Mouse (Mus musculus) stomach, embryonic 16.5 days (tissue): ENCODE data around the gene Celf3. TPM values are rescaled to one million over a fixed set of nuclear protein-coding genes. Genes with fewer than 3 reads are reported as not detected.

ENCODE experiments used
- ATAC-seq: fragments of 200-750 bp; cut with Nextera tagmentation; 2 replicates; pipeline ENCODE4 v1.8.0; 2017; ENCODE audit warnings: moderate number of reproducible peaks, moderate TSS enrichment; ENCODE audit not compliant: insufficient read depth, low FRiP score
- H3K27ac ChIP-seq: fragments of 300-500 bp; sonication (generic); 2 replicates; pipeline ENCODE4 v1.5.1; 2014; ENCODE audit warnings: low read length
- H3K27me3 ChIP-seq: fragments of 300-500 bp; sonication (generic); 2 replicates; pipeline ENCODE4 v1.6.1; 2014; ENCODE audit warnings: low read length, control low read depth, mixed read lengths; ENCODE audit not compliant: control insufficient read depth, insufficient read depth
- H3K36me3 ChIP-seq: fragments of 300-500 bp; sonication (generic); 2 replicates; pipeline ENCODE4 v1.6.1; 2014; ENCODE audit warnings: low read length; ENCODE audit not compliant: control insufficient read depth, insufficient read depth
- H3K4me1 ChIP-seq: fragments of 300-500 bp; sonication (generic); 2 replicates; pipeline ENCODE4 v1.6.1; 2014; ENCODE audit warnings: low read length, control low read depth, mixed read lengths; ENCODE audit not compliant: control insufficient read depth, insufficient read depth
- H3K4me2 ChIP-seq: fragments of 300-500 bp; sonication (generic); 2 replicates; pipeline ENCODE4 v1.6.1; 2014; ENCODE audit warnings: low read depth, low read length, mixed read lengths
- H3K4me3 ChIP-seq: fragments of 300-500 bp; sonication (generic); replicated peaks from 2 replicates; pipeline ENCODE4 v1.5.1; 2014; ENCODE audit warnings: mild to moderate bottlenecking, low read length
- H3K9ac ChIP-seq: fragments of 300-500 bp; sonication (generic); 2 replicates; pipeline ENCODE4 v1.6.1; 2014; ENCODE audit warnings: low read length
- H3K9me3 ChIP-seq: fragments of 300-500 bp; sonication (generic); replicated peaks from 2 replicates; pipeline ENCODE4 v1.6.1; 2016; ENCODE audit warnings: low read length, control low read depth; ENCODE audit not compliant: control insufficient read depth
- WGBS: fragments of 180-500 bp; shearing (Covaris S2); extraction: QIAGEN DNeasy Blood & Tissue Kit; methylation state at CpG from one replicate; pipeline ENCODE4 v1.1.7; 2014; 5-methylcytosine and 5-hydroxymethylcytosine counted together
- polyA plus RNA-seq: library from polyadenylated mRNA; unstranded; fragments of >200 nt; fragmentation: Nextera tagmentation; extraction: Ambion mirVana; gene quantifications from 2 replicates; pipeline ENCODE4 v1.2.1, GENCODE M21; 2015

The Celf3 gene
- polyA plus RNA-seq, 1 experiment from 2014 or later, result 19.3 TPM

DNA sequence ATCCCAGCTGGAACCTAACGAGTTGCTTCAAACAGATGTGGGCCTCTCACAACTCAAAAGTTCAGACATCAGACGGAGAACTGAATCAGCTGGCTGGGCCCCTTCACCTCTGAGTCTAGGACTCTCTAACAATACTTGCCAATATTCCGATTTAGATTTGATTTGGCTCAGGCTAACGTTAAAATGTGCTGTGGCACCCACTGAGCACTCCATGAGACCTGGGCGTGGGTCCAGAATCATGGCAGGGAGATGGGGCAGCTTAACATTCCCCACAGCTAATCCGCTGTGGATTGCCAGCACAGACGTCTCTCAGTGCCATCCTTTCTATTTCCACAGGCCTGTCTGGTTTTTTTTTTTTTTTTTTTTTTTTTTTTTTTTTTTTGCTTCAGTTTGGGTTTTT, 7.8 kb downstream of the Celf3 start:
- Histone ChIP-seq H3K36me3 (no peaks in the 10 kb centered on the region), H3K4me2 (no peak overlapping the region), H3K4me1 (no peaks in the 10 kb centered on the region), H3K27me3 (no peaks in the 10 kb centered on the region), H3K9me3 (no peaks in the 10 kb centered on the region), H3K27ac (no peak overlapping the region), H3K4me3 (no peak overlapping the region), H3K9ac (no peak overlapping the region)
- 72% methylated on average over 7 of the region's 7 CpGs for WGBS
- ATAC-seq, result no peak

DNA sequence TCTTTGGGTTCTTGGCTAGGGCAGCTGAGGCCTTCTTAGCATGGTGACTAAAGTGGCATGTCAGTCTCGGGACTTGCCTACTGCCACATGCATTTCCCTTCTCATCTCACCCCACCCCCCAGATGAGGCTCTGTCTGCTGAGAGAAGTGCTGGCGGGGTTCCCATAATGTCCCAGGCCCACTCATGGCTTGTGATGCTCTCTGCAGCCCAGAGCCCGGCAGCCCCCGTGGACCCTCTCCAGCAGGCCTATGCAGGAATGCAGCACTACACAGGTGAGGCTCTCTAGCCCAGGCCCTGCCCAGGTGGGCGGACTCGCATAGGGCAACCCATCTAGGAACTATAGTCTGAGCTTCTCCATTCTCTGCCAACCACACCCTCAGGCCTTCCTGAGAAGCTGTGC, 9.5 kb downstream of the Celf3 start:
- Histone ChIP-seq H3K27me3 (no peaks in the 10 kb centered on the region), H3K36me3 (no peaks in the 10 kb centered on the region), H3K4me1 (no peaks in the 10 kb centered on the region), H3K27ac (no peak overlapping the region), H3K4me2 (no peak overlapping the region), H3K9me3 (no peaks in the 10 kb centered on the region), H3K9ac (no peak overlapping the region), H3K4me3 (no peak overlapping the region)
- no peak for ATAC-seq
- WGBS, result 63% methylated on average over 6 of the region's 6 CpGs

DNA sequence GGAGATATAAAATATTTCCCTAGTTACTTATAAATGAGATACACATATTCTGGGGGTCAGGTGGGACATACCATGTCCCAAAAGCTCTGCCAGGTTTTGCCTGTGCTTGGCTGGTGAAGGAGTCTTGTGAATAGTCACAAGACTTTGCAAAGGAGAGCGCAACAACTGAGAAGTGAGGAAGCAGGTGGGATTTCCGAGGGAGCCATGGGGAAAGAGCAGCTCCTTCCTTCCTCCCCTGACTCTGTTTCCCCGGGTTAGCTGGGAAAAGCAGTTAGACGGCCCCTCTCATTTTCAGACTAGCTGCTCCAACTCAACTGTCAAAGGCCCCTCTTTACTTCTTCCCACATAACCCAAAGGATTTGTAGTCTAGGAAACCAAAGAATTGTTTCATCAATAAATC, 19.1 kb downstream of the Celf3 start:
- no peaks in the 10 kb centered on the region for H3K4me1 ChIP-seq
- H3K27ac ChIP-seq, result no peak overlapping the region
- H3K27me3 ChIP-seq, result no peaks in the 10 kb centered on the region
- H3K9me3 ChIP-seq, result no peaks in the 10 kb centered on the region
- ATAC-seq, result no peak
- H3K36me3 ChIP-seq, result no peaks in the 10 kb centered on the region
- H3K4me2 ChIP-seq, result no peak overlapping the region
- 82% methylated on average over 4 of the region's 4 CpGs for WGBS
- no peak overlapping the region for H3K9ac ChIP-seq
- no peak overlapping the region for H3K4me3 ChIP-seq

GRCm38 (mm10) chr3:94502243-94502642, 24.1 kb downstream of the Celf3 start:
- no peak overlapping the region for H3K4me3 ChIP-seq
- no peak overlapping the region for H3K4me2 ChIP-seq
- no peak for ATAC-seq
- H3K27ac ChIP-seq, result no peak overlapping the region
- 78% methylated on average over 3 of the region's 3 CpGs for WGBS
- no peaks in the 10 kb centered on the region for H3K27me3 ChIP-seq
- H3K36me3 ChIP-seq, result 0 out of 2 replicates have a peak, but pooled peaks cover 3% of the 10 kb centered on the region
- no peaks in the 10 kb centered on the region for H3K9me3 ChIP-seq
- no peaks in the 10 kb centered on the region for H3K4me1 ChIP-seq
- H3K9ac ChIP-seq, result no peak overlapping the region

DNA sequence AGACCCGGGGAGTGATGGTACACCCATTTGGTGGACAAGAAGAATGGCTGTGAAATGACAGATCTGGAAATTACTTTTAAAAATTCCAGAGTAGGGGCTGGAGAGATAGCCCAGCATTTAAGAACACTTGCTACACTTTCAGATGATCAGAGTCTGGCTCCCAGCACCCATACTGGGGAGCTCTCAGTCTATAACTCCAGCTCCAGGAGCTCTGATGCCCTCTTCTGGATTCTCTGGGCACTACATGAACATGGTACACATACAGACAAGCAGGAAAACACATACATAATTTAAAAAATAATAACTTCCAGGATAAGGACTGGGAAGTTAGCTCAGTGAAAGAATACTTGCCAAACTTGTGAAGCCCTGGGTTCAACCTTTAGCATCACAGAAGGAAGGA, 28.6 kb downstream of the Celf3 start:
- Histone ChIP-seq H3K36me3 (peaks cover 9% of the 10 kb centered on the region; the same call in 1 of the 2 replicates), H3K9me3 (no peaks in the 10 kb centered on the region), H3K4me3 (no peak overlapping the region), H3K9ac (no peak overlapping the region), H3K27ac (no peak overlapping the region), H3K4me1 (no peaks in the 10 kb centered on the region), H3K4me2 (no peak overlapping the region), H3K27me3 (no peaks in the 10 kb centered on the region)
- 87% methylated on average over 1 of the region's 1 CpGs for WGBS
- no peak for ATAC-seq

GRCm38 (mm10) chr3:94526731-94527130, 48.6 kb downstream of the Celf3 start:
- H3K9ac ChIP-seq, result no peak overlapping the region
- H3K4me3 ChIP-seq, result no peak overlapping the region
- no peaks in the 10 kb centered on the region for H3K9me3 ChIP-seq
- 58% methylated on average over 2 of the region's 2 CpGs for WGBS
- no peaks in the 10 kb centered on the region for H3K4me1 ChIP-seq
- H3K27ac ChIP-seq, result no peak overlapping the region
- no peaks in the 10 kb centered on the region for H3K27me3 ChIP-seq
- no peak for ATAC-seq
- H3K4me2 ChIP-seq, result no peak overlapping the region
- H3K36me3 ChIP-seq, result no peaks in the 10 kb centered on the region

DNA sequence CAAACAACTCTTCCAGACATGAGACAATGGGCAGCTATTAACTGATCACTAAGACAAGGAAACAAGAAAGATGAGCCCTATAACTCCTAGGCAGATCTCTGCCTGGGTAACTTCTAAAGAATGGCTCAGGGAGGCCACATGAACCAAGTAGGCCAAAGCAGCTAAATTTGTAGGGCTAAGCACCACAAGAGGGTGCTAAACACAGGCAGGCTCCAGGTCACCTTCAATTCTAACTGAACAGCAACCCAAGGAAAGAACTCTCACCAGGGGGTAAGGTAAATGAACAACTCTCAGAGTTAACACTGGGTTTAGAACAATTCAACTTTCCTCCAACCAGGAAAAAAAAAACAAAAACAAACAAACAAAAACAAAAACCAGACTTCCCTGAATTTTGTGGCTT, 55.9 kb downstream of the Celf3 start:
- Histone ChIP-seq H3K4me2 (no peak overlapping the region), H3K9me3 (no peaks in the 10 kb centered on the region), H3K27me3 (no peaks in the 10 kb centered on the region), H3K4me3 (no peak overlapping the region), H3K27ac (no peak overlapping the region), H3K36me3 (no peaks in the 10 kb centered on the region), H3K9ac (no peak overlapping the region), H3K4me1 (no peaks in the 10 kb centered on the region)
- no peak for ATAC-seq

DNA sequence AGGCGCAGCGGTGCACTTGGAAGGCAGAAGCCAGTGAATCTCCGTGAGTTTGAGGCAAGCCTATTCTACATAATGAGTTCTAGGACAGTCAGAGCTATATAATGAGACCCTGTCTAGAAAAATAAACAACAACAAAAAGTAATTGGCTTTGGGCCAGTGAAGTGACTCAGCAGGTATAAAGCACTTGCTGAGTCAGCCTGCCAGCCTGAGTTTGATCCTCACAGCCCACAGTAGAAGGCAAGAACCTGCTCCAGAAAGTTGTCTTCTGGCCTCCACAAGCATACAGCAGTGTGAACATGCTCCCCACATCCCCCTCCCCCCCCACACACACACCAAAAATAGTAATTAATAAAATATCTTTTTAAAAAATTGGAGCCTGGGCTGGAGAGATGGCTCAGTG, 59.1 kb downstream of the Celf3 start:
- H3K36me3 ChIP-seq, result no peaks in the 10 kb centered on the region
- no peak overlapping the region for H3K4me3 ChIP-seq
- no peaks in the 10 kb centered on the region for H3K27me3 ChIP-seq
- H3K27ac ChIP-seq, result no peak overlapping the region
- WGBS, result 94% methylated on average over 3 of the region's 3 CpGs
- no peak for ATAC-seq
- H3K9ac ChIP-seq, result no peak overlapping the region
- H3K4me2 ChIP-seq, result no peak overlapping the region
- no peaks in the 10 kb centered on the region for H3K4me1 ChIP-seq
- no peaks in the 10 kb centered on the region for H3K9me3 ChIP-seq
